Mouse (Mus musculus) testis, adult 2 months (tissue): ENCODE data around the gene Olfr213. TPM values are rescaled to one million over a fixed set of nuclear protein-coding genes. Genes with fewer than 3 reads are reported as not detected.
"Not testable (repeated sequence)": the region's sequence is repeated elsewhere in the genome, so short reads cannot be mapped to it uniquely, and the experiment has no call there.

Source experiments
- H3K27ac ChIP-seq: fragments of 200-500 bp; 2 replicates; pipeline ENCODE4 v1.5.1; 2012; ENCODE audit warnings: low read depth, low read length; ENCODE audit not compliant: control insufficient read depth, insufficient read depth
- H3K27me3 ChIP-seq: fragments of 200-500 bp; 2 replicates; pipeline ENCODE4 v1.6.1; 2012; ENCODE audit warnings: mild to moderate bottlenecking, low read length, moderate library complexity; ENCODE audit not compliant: control insufficient read depth, insufficient read depth
- H3K36me3 ChIP-seq: fragments of 200-500 bp; 2 replicates; pipeline ENCODE4 v1.6.1; 2012; ENCODE audit warnings: mild to moderate bottlenecking, low read length; ENCODE audit not compliant: control insufficient read depth, insufficient read depth
- H3K4me1 ChIP-seq: fragments of 200-500 bp; 2 replicates; pipeline ENCODE4 v1.6.1; 2012; ENCODE audit warnings: low read length; ENCODE audit not compliant: control insufficient read depth, insufficient read depth
- H3K4me3 ChIP-seq: fragments of 200-500 bp; 2 replicates; pipeline ENCODE4 v1.5.1; 2012; ENCODE audit warnings: low read depth, mild to moderate bottlenecking, low read length, moderate library complexity, mixed read lengths; ENCODE audit not compliant: control insufficient read depth
- CTCF ChIP-seq: fragments of 200-500 bp; IDR thresholded peaks from 2 replicates; pipeline ENCODE4 v1.5.1; 2012; ENCODE audit warnings: low read depth, mild to moderate bottlenecking, inconsistent platforms, low read length, moderate library complexity; ENCODE audit not compliant: control insufficient read depth, insufficient read depth, insufficient replicate concordance
- POLR2A ChIP-seq: fragments of 200-500 bp; IDR thresholded peaks from 2 replicates; pipeline ENCODE4 v1.6.1; 2012; ENCODE audit warnings: low read depth, mild to moderate bottlenecking, inconsistent platforms, low read length, moderate library complexity; ENCODE audit not compliant: control insufficient read depth
- polyA plus RNA-seq: library from polyadenylated mRNA; depleted of rRNA; stranded (reverse); fragments of >200 nt; gene quantifications from 2 replicates; pipeline ENCODE4 v1.2.3, GENCODE M21; 2012; rRNA removed

Gene Olfr213
- not detected in 2 replicates for polyA plus RNA-seq

DNA sequence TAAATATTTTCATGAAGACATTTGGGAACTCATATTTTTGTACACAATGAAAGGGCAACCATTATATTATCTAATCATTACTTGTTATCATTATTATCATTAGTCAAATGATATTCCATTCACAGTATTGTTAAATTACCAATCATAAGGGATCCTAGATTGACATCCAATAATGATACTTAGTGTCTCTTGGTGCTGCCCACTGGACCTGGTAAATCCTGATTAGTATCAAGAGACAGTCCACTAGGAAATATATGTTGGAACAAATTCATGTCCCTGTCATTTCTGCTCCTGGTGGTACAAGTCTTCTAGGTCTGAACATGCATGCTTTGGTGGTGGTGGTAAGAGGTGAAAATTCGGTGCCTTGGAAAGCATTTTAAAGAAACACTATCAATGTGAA lies at the start of gene Olfr213:
Gene Olfr213 (plus strand): TSS at position 301 of the 400 bp plus-strand sequence.
- Histone ChIP-seq H3K4me3 (no peak within 1 kb of the TSS), H3K27me3 (no peaks in the 10 kb centered on the region), H3K27ac (no peak within 1 kb of the TSS), H3K36me3 (no peaks in the 10 kb centered on the region), H3K4me1 (no peaks in the 10 kb centered on the region)
- TF ChIP-seq CTCF, result no peak
- no peak for TF ChIP-seq POLR2A

- Histone ChIP-seq H3K4me1 (no peaks in the 10 kb centered on the region), H3K36me3 (no peaks in the 10 kb centered on the region), H3K27ac (no peak within 1 kb of the TSS), H3K4me3 (no peak within 1 kb of the TSS), H3K27me3 (no peaks in the 10 kb centered on the region)
- TF ChIP-seq CTCF (no peak), POLR2A (no peak)
Observed at GRCm38 (mm10) chr6:116488791-116489190, 49.5 kb upstream of the Olfr213 start, which contains the start of gene Olfr211. Gene Olfr211, plus strand, starts transcription at chr6:116489091.

DNA sequence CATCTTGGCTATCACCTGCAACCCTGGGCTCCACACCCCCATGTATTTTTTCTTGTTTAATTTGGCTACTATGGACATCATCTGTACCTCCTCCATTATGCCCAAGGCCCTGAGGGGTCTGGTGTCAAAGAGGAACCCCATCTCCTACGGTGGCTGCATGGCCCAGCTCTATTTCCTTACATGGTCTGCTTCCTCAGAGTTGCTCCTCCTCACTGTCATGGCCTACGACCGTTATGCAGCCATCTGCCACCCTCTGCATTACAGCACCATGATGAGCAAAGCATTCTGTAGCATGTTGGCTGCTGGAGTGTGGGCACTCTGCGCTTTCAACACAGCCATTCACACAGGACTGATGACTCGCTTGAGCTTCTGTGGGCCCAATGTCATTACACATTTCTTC lies 44.5 kb upstream of the Olfr213 start:
- no peaks in the 10 kb centered on the region for H3K36me3 ChIP-seq
- no peak overlapping the region for H3K4me3 ChIP-seq
- no peaks in the 10 kb centered on the region for H3K4me1 ChIP-seq
- H3K27me3 ChIP-seq, result no peaks in the 10 kb centered on the region
- H3K27ac ChIP-seq, result no peak overlapping the region
- TF ChIP-seq POLR2A, result no peak
- TF ChIP-seq CTCF, result no peak

- no peak for TF ChIP-seq POLR2A
- TF ChIP-seq CTCF, result no peak
- Histone ChIP-seq H3K27ac (no peak overlapping the region), H3K4me3 (no peak overlapping the region), H3K36me3 (no peaks in the 10 kb centered on the region), H3K4me1 (no peaks in the 10 kb centered on the region), H3K27me3 (no peaks in the 10 kb centered on the region)
Observed at GRCm38 (mm10) chr6:116495960-116496359, 42.3 kb upstream of the Olfr213 start.

DNA sequence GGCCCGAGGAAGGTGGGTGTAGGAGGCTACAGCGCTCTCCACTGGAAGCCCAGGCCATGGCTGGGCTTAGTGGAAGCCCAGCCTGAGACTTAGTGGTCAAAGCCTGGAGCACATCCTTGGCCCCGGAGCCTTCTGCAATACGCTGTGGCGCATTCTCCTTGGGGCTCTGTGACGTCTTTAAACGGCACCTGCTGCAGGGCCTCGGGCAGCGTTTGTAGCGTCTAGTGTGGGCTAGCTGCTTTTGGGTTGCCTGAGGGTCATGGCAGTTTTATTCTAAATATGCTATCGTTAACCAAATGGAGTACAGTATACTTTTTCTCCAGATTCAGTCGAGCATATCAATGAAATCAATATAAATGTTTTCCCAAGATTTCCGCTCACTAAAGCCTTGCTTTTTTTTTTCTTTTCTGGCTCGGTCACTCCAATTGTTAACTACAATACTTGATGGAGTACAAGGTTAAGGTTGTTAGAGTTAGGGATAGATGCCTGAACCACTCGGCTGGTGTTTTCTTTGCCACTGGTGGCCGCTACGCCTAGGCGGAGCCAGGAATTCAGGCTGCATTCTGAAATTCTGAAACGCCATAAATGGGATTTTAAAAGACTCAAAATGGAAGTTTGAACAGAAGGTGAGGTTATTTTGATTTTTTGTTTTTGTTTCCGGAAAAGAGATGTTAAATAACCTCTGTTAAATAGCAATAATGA lies 31.8 kb upstream of the Olfr213 start, which contains the start of gene Olfr212:
Gene Olfr212 (plus strand): TSS at position 215 of the 702 bp plus-strand sequence.
- not testable (repeated sequence) for H3K4me1 ChIP-seq, H3K27ac ChIP-seq, H3K27me3 ChIP-seq, H3K36me3 ChIP-seq
- H3K4me3 ChIP-seq, result peak within 1 kb of the TSS; percentile 73

DNA sequence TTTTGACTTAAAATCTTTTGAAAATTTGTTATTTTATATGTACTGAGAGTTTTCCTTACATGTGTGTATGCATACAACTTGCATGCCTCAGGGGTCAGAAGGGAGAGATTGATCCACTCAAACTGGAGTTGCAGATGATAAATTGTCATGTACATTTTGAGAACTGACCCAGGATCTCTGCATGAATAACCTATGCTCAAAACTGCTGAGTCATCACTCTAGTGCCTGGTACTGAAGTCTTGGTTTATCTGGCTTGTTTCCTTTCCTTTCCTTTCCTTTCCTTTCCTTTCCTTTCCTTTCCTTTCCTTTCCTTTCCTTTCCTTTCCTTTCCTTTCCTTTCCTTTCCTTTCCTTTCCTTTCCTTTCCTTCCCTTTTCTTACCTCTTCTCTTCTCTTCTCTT lies 23.4 kb upstream of the Olfr213 start:
- TF ChIP-seq POLR2A (no peak), CTCF (no peak)

GRCm38 (mm10) chr6:116542500-116542899 lies 4.2 kb downstream of the Olfr213 start:
- no peaks in the 10 kb centered on the region for H3K4me1 ChIP-seq
- H3K27me3 ChIP-seq, result no peaks in the 10 kb centered on the region
- no peaks in the 10 kb centered on the region for H3K36me3 ChIP-seq
- H3K27ac ChIP-seq, result no peak overlapping the region
- TF ChIP-seq POLR2A (no peak), CTCF (no peak)
- H3K4me3 ChIP-seq, result no peak overlapping the region

More for the DNA sequence above, 23.4 kb upstream of the Olfr213 start:
- Histone ChIP-seq H3K27ac (no peak overlapping the region), H3K4me1 (no peaks in the 10 kb centered on the region), H3K4me3 (no peak overlapping the region), H3K36me3 (no peaks in the 10 kb centered on the region), H3K27me3 (no peaks in the 10 kb centered on the region)

DNA sequence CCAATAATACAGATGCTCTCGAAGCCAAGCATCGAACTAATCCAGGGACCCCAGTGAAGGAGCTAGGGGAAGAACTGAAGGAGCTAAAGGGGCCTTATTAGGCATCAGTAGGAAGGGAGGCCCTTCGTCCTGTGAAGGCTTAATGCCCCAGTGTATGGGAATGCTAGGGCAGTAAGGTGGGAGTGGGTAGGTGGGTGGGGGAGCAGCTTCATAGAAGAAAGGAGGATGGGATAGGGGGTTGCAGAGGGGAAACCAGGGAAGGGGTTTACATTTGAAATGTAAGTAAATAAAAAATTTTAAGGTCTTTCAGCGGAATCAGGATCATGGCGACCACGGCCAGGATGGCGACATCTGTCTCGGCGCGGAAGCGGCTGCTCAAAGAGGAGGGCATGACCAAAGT lies 12.6 kb downstream of the Olfr213 start, which contains the start of gene Gm5580:
Gene Gm5580 (plus strand): TSS at position 301 of the 400 bp plus-strand sequence.
- not testable (repeated sequence) for H3K36me3 ChIP-seq, H3K27ac ChIP-seq, H3K27me3 ChIP-seq, H3K4me3 ChIP-seq, H3K4me1 ChIP-seq
